Mouse (Mus musculus) small intestine, adult 2 months (tissue): ENCODE data around the gene Thsd7a. TPM values are rescaled to one million over a fixed set of nuclear protein-coding genes. Genes with fewer than 3 reads are reported as not detected.

Source experiments
- H3K27ac ChIP-seq: fragments of 200-500 bp; 2 replicates; pipeline ENCODE4 v1.5.1; 2012; ENCODE audit warnings: low read depth, low read length, control low read depth, inconsistent platforms; ENCODE audit not compliant: insufficient read depth
- H3K27me3 ChIP-seq: fragments of 200-500 bp; 2 replicates; pipeline ENCODE4 v1.6.1; 2012; ENCODE audit warnings: mild to moderate bottlenecking, moderate library complexity, low read length, inconsistent platforms; ENCODE audit not compliant: control insufficient read depth, insufficient read depth
- H3K36me3 ChIP-seq: fragments of 200-500 bp; 2 replicates; pipeline ENCODE4 v1.6.1; 2012; ENCODE audit warnings: mild to moderate bottlenecking, low read length, control low read depth, inconsistent platforms; ENCODE audit not compliant: control insufficient read depth, insufficient read depth
- H3K4me1 ChIP-seq: fragments of 200-500 bp; 2 replicates; pipeline ENCODE4 v1.6.1; 2012; ENCODE audit warnings: low read length, inconsistent platforms, mixed read lengths; ENCODE audit not compliant: control insufficient read depth, insufficient read depth, insufficient read length
- H3K4me3 ChIP-seq: fragments of 200-500 bp; 2 replicates; pipeline ENCODE4 v1.5.1; 2012; ENCODE audit warnings: low read depth, mild to moderate bottlenecking, control low read depth, inconsistent platforms, low read length, moderate library complexity
- CTCF ChIP-seq: fragments of 200-500 bp; IDR thresholded peaks from 2 replicates; pipeline ENCODE4 v1.5.1; 2012; ENCODE audit warnings: low read depth, mild to moderate bottlenecking, control low read depth, inconsistent platforms, low read length, moderate library complexity, mixed read lengths; ENCODE audit not compliant: insufficient replicate concordance, insufficient read length; ENCODE audit errors: extremely low read depth
- POLR2A ChIP-seq: fragments of 200-500 bp; IDR thresholded peaks from 2 replicates; pipeline ENCODE4 v1.6.1; 2012; ENCODE audit warnings: low read depth, mild to moderate bottlenecking, control low read depth, inconsistent platforms, low read length, moderate library complexity
- WGBS: fragments of 180-500 bp; shearing (Covaris S2); methylation state at CpG from one replicate; pipeline ENCODE4 v1.1.7; 2018; 5-methylcytosine and 5-hydroxymethylcytosine counted together
- polyA plus RNA-seq: library from polyadenylated mRNA; depleted of rRNA; stranded (reverse); fragments of >200 nt; gene quantifications from 2 replicates; pipeline ENCODE4 v1.2.3, GENCODE M21; 2012

Thsd7a gene
- polyA plus RNA-seq, 1 experiment, result 1.8 TPM

DNA sequence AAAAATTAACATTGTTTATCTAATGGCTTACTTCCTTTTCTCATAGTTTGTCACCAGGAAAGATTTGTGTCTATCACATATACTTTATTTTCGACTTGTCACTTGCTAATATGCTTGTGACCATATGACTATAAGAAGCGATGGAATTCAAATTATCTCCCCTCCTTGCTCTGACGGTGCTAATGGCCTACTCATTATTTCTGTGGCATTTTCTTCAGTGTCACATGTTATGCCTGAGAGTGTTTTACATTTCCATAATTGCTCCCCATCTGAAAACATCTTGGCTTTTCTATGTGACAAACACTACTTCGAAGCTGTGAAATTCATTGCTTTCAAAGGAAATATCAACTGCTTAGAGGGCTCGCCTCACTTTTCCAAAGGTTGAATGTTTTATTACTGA, 177.0 kb downstream of the Thsd7a start:
- TF ChIP-seq CTCF (no peak), POLR2A (no peak)
- no peak overlapping the region for H3K4me3 ChIP-seq
- no peaks in the 10 kb centered on the region for H3K36me3 ChIP-seq
- 74% methylated on average over 5 of the region's 5 CpGs for WGBS
- H3K4me1 ChIP-seq, result no peaks in the 10 kb centered on the region
- no peak overlapping the region for H3K27ac ChIP-seq
- no peaks in the 10 kb centered on the region for H3K27me3 ChIP-seq

DNA sequence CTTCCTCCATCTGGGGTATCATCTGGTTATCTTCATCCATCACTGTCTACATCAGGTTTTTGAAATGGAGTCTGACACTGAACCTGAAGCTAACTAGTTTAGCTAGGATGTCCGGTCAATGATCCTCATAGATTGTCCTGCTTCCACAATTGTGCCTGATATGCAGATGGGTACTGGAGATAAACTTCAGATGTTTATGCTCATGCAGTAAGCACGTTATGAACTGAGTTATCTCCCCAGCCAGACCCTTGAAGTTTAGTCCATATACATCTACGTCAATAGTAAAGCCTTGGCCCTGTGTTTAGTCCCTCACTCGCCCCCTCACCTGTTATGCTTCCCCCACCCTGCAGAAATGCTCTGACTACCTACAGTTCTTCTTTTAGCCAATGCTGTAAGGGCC, 184.1 kb downstream of the Thsd7a start:
- Histone ChIP-seq H3K36me3 (no peaks in the 10 kb centered on the region), H3K4me3 (no peak overlapping the region), H3K27me3 (no peaks in the 10 kb centered on the region; the same call in 1 of the 2 replicates), H3K4me1 (no peaks in the 10 kb centered on the region), H3K27ac (no peak overlapping the region)
- WGBS, result 65% methylated on average over 4 of the region's 4 CpGs
- TF ChIP-seq CTCF, result no peak
- TF ChIP-seq POLR2A, result no peak

DNA sequence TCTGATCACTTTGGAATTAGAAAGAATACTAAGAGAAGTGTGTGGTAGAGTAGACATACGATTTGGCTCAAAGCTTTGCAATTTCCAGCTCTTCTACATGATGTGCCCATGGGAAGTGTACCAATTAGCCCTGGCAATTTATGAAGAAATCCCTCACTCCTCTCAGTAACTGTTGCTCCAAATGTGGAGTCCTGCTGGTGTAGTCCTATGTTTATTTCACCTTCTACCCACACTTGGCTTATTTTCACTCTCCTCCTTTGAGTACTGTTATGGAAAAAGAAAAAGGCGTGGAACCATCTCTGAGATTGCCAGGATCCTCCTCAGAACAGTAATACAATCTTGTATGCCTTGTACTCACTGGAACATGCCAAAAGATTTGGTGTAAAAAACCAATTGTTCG, 186.9 kb downstream of the Thsd7a start:
- no peaks in the 10 kb centered on the region for H3K36me3 ChIP-seq
- H3K27ac ChIP-seq, result no peak overlapping the region
- H3K27me3 ChIP-seq, result no peaks in the 10 kb centered on the region; the same call in 1 of the 2 replicates
- 68% methylated on average over 3 of the region's 3 CpGs for WGBS
- TF ChIP-seq CTCF, result no peak
- TF ChIP-seq POLR2A, result no peak
- H3K4me1 ChIP-seq, result no peaks in the 10 kb centered on the region
- no peak overlapping the region for H3K4me3 ChIP-seq

DNA sequence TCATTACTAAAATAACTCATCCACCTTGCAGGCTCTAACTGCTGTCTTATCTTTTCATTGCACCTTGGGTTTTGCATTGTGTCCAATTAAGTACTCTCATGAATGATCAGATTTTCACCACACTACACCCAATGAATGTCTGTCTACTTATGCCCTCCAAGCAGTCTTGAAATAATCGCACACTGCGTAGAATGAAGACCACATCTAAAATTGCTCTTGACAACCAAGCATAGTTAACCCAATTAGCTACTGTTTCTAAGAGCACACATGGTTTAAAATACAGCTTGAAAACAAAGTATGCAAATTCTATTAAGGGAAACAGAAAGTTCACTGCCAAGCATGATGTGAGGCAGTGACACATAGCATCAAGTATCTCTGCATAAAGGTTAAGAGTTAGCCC, 188.7 kb downstream of the Thsd7a start:
- TF ChIP-seq CTCF, result no peak
- TF ChIP-seq POLR2A, result no peak
- Histone ChIP-seq H3K4me3 (no peak overlapping the region), H3K27ac (no peak overlapping the region), H3K27me3 (no peaks in the 10 kb centered on the region), H3K4me1 (no peaks in the 10 kb centered on the region), H3K36me3 (no peaks in the 10 kb centered on the region)
- WGBS, result 96% methylated on average over 2 of the region's 2 CpGs

DNA sequence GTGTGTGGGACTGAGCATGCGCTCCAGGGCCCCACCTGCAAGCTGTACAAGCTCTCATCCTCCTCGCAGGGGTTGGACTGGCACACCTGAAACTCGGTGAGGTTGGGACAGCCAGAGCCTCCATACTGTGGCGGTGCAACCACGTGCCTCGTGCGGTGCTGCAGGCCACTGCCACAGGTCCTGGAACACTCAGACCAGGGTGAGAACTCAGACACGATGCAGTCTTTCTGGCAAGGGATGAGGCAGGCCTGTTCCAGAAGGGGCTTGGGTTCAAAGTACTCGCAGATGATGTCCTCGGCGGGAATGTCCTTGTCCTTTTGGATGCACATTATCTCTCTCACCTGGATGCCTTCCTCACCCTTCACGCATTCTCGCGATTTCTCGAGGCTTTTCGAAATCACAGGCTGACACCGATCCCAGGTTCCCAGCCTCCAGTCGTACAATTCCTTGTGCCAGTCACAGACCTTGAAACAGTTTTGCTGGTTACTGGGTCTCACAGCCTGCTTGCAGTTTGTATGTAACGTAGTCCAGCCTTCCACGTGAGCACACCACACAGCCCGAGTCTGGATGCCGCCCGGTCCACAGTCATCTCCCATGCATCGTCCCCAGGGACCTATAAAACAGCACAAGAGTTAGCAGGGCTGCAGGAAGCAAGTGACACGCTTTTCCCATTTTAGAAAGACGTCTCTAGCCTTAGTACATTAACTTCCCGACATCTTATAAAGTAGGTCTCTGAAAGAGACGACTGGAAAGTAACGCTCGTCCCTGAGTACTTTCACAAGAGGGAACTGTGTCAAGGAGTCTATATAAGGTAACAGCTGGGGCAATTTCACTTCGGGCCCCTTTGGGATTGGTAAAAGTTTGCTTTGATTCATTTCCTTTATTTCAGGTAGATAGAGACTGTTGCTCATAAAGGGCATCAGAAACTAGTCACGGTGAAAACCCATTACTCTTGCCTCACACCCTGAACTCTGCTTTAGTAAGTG, 193.8 kb downstream of the Thsd7a start:
- no peak for TF ChIP-seq POLR2A
- no peak for TF ChIP-seq CTCF
- no peak overlapping the region for H3K27ac ChIP-seq
- no peak overlapping the region for H3K4me3 ChIP-seq
- no peaks in the 10 kb centered on the region for H3K4me1 ChIP-seq
- no peaks in the 10 kb centered on the region for H3K36me3 ChIP-seq
- WGBS, result 84% methylated on average over 32 of the region's 32 CpGs
- no peaks in the 10 kb centered on the region for H3K27me3 ChIP-seq

DNA sequence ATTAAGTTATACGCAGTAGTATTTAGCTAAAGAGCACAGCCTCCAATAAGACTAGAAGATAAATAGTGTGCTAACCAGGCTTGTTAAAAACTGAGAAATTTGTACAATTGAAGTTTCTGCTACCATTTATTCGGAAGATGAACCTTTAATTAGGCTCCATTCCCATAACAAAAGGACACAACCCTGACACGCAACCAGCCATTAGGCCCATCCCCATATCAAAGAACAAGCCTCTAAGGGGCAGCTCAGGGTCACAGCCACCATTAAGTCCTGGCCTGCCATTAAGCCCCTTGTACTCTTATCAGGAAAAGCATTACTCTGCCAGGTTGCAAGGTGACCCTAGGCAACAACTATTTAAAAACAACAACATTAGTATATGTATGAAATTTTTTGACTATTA, 198.0 kb downstream of the Thsd7a start:
- Histone ChIP-seq H3K27me3 (no peaks in the 10 kb centered on the region), H3K27ac (no peak overlapping the region), H3K4me3 (no peak overlapping the region), H3K36me3 (no peaks in the 10 kb centered on the region), H3K4me1 (no peaks in the 10 kb centered on the region)
- WGBS, result 88% methylated on average over 3 of the region's 3 CpGs
- no peak for TF ChIP-seq CTCF
- TF ChIP-seq POLR2A, result no peak

DNA sequence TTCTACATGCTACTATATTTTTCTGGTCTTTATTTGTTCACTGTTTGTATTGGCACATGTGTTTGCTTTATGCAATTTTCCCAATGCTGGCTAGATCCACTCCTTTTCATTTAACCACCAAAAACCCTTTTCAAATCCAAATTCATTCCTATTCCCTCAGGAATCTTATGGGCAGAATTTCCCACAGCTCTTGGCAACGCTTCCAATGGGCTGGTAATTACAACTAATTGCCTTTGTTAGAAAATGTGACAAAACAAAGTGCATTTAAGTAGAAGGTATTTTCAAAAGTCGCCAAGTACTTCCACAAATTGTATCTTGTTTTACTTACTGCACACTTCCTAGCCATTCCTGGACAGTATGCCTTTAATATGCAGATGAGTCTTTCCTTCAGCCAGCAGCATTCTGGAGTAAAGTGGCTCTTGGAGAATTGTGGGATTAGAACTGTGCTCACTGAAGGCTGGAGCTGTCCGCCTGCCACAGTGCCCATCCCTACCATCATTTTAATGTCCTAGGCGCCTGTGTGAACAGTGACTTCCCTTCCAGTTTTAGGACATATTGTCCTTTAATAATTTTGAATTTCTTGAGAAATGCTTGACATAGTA, 199.1 kb downstream of the Thsd7a start:
- WGBS, result 66% methylated on average over 4 of the region's 4 CpGs
- TF ChIP-seq POLR2A (no peak), CTCF (no peak)
- Histone ChIP-seq H3K27ac (no peak overlapping the region), H3K4me1 (no peaks in the 10 kb centered on the region), H3K4me3 (no peak overlapping the region), H3K36me3 (no peaks in the 10 kb centered on the region), H3K27me3 (no peaks in the 10 kb centered on the region)
